Mouse (Mus musculus) bone marrow macrophage, adult 2 months (primary cell): ENCODE results near the gene Gas2l1. TPM values are rescaled to one million over a fixed set of nuclear protein-coding genes. Genes with fewer than 3 reads are reported as not detected.
A peak's percentile ranks its signal among the peaks of the same experiment; 100 is the strongest.

Experiments used
- H3K27ac ChIP-seq: 2 replicates; pipeline ENCODE4 v1.5.1; 2012; ENCODE audit warnings: low read depth, low read length; ENCODE audit not compliant: insufficient read depth
- H3K4me1 ChIP-seq: 2 replicates; pipeline ENCODE4 v1.6.1; 2012; ENCODE audit warnings: low read length; ENCODE audit not compliant: control insufficient read depth, insufficient read depth
- H3K4me3 ChIP-seq: 2 replicates; pipeline ENCODE4 v1.5.1; 2012; ENCODE audit warnings: mild to moderate bottlenecking, low read length, moderate library complexity; ENCODE audit not compliant: insufficient read depth
- CTCF ChIP-seq: IDR thresholded peaks from 2 replicates; pipeline ENCODE4 v1.5.1; 2012; ENCODE audit warnings: low read depth, mild to moderate bottlenecking, low read length, moderate library complexity
- POLR2A ChIP-seq: IDR thresholded peaks from 2 replicates; pipeline ENCODE4 v1.6.1; 2012; ENCODE audit warnings: mild to moderate bottlenecking, low read depth, low read length, borderline replicate concordance
- polyA plus RNA-seq: library from polyadenylated mRNA; stranded (reverse); fragments of >200 nt; gene quantifications from 2 replicates; pipeline ENCODE4 v1.2.4, GENCODE M21; 2012; ENCODE audit not compliant: missing spikeins, insufficient read depth, insufficient read length

Gas2l1 gene
- polyA plus RNA-seq, 1 experiment, result 44.9 TPM

- H3K4me3 ChIP-seq, result no peak overlapping the region
- TF ChIP-seq CTCF, result no peak
- no peak for TF ChIP-seq POLR2A
Measured at GRCm38 (mm10) chr11:5032706-5033105, 32.4 kb downstream of the Gas2l1 start.

GRCm38 (mm10) chr11:5028228-5028627 lies 36.9 kb downstream of the Gas2l1 start:
- Histone ChIP-seq H3K4me1 (peaks cover 6% of the 10 kb centered on the region), H3K27ac (no peak overlapping the region), H3K4me3 (no peak overlapping the region)
- no peak for TF ChIP-seq CTCF
- TF ChIP-seq POLR2A, result no peak

More at GRCm38 (mm10) chr11:5032706-5033105, 32.4 kb downstream of the Gas2l1 start:
- Histone ChIP-seq H3K27ac (no peak overlapping the region), H3K4me1 (no peaks in the 10 kb centered on the region)

DNA sequence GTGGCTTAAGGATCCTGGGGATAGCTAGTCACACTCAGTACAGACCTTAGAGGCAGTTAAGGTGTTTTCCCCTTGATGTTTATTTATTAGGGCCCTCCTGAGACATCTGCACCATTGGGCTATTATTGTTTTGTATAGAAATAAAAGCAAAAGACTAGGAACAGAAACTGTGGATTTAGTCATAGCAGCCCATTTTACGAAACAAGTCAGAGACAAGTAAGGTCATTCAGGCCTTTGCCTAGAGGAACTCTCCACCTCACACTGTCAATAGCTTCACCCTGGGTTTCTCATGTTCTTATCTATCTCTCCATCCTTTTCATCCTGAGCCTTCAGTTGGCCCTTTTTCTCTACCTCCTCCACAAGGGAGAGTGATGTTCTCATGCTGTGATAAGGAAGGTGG lies 40.0 kb downstream of the Gas2l1 start:
- peaks cover 9% of the 10 kb centered on the region for H3K4me1 ChIP-seq
- TF ChIP-seq POLR2A (no peak), CTCF (no peak)
- H3K4me3 ChIP-seq, result no peak overlapping the region
- H3K27ac ChIP-seq, result no peak overlapping the region

DNA sequence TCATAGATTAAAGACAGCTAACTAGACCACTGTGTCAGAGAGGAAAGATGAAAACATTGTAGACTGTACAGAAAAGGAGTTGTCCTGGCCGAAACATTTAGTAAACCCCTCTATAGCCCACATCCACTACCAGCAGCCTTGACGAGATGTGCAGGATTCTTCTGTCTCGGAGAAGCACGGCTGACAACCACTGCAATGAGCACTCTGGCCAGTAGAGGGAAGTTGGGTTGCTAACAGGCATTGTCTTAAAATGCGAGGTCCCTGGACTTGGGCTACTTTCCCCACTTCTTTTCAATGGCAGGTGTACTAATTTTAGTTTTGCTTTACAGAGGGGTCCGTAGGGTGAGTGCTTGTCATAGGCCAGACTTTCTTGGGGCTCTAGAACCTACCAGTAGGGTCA lies 47.6 kb downstream of the Gas2l1 start:
- Histone ChIP-seq H3K4me1 (peaks cover 35% of the 10 kb centered on the region), H3K4me3 (no peak overlapping the region), H3K27ac (no peak overlapping the region)
- TF ChIP-seq CTCF, result no peak
- no peak for TF ChIP-seq POLR2A

DNA sequence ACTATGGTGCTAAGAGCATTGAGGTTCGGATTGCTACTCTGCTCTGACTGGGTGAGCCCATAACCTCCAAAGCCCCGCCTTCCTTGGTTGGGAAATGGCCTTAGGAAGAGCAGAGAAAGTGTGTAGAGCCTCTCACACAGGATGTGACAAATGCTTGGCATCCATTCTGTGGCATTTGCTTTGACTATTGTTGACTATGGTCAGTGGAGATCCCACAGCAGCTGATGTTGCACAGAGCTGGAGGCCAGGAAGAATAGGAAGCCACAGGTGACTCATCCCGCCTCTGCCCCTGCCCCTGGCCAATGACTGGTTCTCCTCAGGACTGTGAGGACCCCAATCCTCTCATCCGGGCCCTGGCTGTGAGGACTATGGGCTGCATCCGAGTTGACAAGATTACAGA lies 48.8 kb downstream of the Gas2l1 start:
- no peak for TF ChIP-seq POLR2A
- TF ChIP-seq CTCF, result no peak
- Histone ChIP-seq H3K4me1 (peaks cover 43% of the 10 kb centered on the region), H3K4me3 (no peak overlapping the region), H3K27ac (no peak overlapping the region)

DNA sequence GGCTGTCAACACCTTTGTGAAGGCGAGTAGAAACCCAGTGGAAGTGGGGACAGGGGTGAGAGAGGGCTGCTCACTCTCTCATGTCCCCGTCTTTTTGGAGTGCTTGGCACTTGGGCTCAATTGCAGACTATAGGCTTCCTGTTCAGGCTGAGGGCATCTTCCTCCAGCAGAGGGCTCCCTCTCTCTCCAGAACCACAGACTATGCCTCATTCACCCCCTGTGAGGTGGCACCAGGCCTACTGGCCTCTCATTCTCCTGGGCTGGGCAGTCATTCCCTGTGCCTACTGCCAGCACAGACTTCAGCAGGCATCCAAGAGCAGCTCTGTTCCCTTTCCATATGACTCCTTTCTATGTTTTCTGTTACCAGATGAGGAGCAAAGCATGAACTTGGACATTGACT lies 49.4 kb downstream of the Gas2l1 start:
- no peak overlapping the region for H3K4me3 ChIP-seq
- TF ChIP-seq POLR2A (no peak), CTCF (peak; percentile 67)
- H3K4me1 ChIP-seq, result peaks cover 46% of the 10 kb centered on the region
- H3K27ac ChIP-seq, result no peak overlapping the region

GRCm38 (mm10) chr11:5012213-5012715 lies 52.9 kb downstream of the Gas2l1 start:
- no peak for TF ChIP-seq CTCF
- no peak for TF ChIP-seq POLR2A
- peak overlapping the region; percentile 99 for H3K27ac ChIP-seq
- no peak overlapping the region for H3K4me3 ChIP-seq
- H3K4me1 ChIP-seq, result peaks cover 67% of the 10 kb centered on the region

GRCm38 (mm10) chr11:5011480-5011879 lies 53.6 kb downstream of the Gas2l1 start:
- Histone ChIP-seq H3K4me1 (peaks cover 70% of the 10 kb centered on the region), H3K4me3 (no peak overlapping the region), H3K27ac (peak overlapping the region; percentile 99)
- TF ChIP-seq POLR2A (no peak), CTCF (no peak)

GRCm38 (mm10) chr11:5010205-5010604 lies 54.9 kb downstream of the Gas2l1 start:
- Histone ChIP-seq H3K4me3 (no peak overlapping the region), H3K27ac (peak overlapping the region; percentile 85), H3K4me1 (peaks cover 60% of the 10 kb centered on the region)
- TF ChIP-seq POLR2A (no peak), CTCF (no peak)

DNA sequence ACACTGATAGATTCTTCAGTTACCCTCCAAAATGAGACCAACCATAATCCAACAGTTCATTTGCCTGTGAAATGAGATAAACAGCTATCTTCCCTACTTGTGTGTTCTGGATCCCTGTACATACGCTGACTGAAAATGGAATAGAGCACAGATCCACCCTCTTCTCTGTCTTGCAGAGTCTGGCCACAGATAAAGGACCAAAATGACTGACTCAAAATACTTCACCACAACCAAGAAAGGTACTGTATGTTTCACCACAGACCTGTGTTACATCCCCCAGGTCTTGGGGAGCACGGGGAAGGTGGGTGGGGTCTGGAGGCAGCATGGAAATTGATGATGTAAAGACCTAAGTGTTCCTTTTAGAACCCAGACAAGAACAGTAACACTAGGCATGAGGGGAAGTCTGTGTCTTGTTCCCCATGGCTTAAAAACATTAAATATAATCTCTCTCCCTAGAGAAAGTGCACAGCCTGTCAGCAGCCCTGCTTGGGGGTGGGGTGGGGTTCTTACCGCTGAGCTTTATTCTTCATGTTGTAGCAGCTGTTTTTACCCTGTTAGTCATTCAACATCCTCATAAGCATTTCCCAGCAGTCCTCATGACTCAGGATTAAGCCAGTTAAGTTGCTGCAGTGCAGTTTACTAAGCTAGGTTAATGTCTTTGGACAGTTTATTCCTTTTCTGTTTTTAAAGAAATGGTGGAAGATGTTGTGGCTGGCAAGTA lies 55.6 kb downstream of the Gas2l1 start:
- H3K4me3 ChIP-seq, result no peak overlapping the region

GRCm38 (mm10) chr11:5008867-5009266 lies 56.3 kb downstream of the Gas2l1 start:
- H3K4me1 ChIP-seq, result peaks cover 53% of the 10 kb centered on the region
- H3K4me3 ChIP-seq, result no peak overlapping the region
- TF ChIP-seq CTCF (no peak), POLR2A (no peak)
- H3K27ac ChIP-seq, result peak overlapping the region; percentile 65

More for the DNA sequence above, 55.6 kb downstream of the Gas2l1 start:
- peak overlapping the region; percentile 85 for H3K27ac ChIP-seq
- H3K4me1 ChIP-seq, result peaks cover 60% of the 10 kb centered on the region
- no peak for TF ChIP-seq CTCF
- TF ChIP-seq POLR2A, result no peak
